Mouse (Mus musculus) stomach, postnatal 0 days (tissue): ENCODE measurements at regions not wholly inside any gene's neighbourhood (a gene's known extent, or its start where the extent isn't known, plus 50 kb on each side); places are given as distances from the start of the nearest gene placed in this dataset.
A peak's percentile ranks its signal among the peaks of the same experiment; 100 is the strongest.

Source experiments
- ATAC-seq: fragments of 200-750 bp; cut with Nextera tagmentation; 2 replicates; pipeline ENCODE4 v1.8.0; 2017; ENCODE audit not compliant: low FRiP score, low TSS enrichment
- DNase-seq: peaks from one replicate; pipeline ENCODE4 v3.0.0-alpha.2; 2016; ENCODE audit warnings: low spot score
- H3K27ac ChIP-seq: fragments of 300-500 bp; sonication (generic); replicated peaks from 2 replicates; pipeline ENCODE4 v1.5.1; 2014; ENCODE audit warnings: mild to moderate bottlenecking, control low read depth
- H3K27me3 ChIP-seq: fragments of 300-500 bp; sonication (generic); 2 replicates; pipeline ENCODE4 v1.6.1; 2014; ENCODE audit warnings: low read length; ENCODE audit not compliant: control insufficient read depth, insufficient read depth
- H3K36me3 ChIP-seq: fragments of 300-500 bp; sonication (generic); 2 replicates; pipeline ENCODE4 v1.6.1; 2014; ENCODE audit warnings: low read length, mixed read lengths; ENCODE audit not compliant: control insufficient read depth, insufficient read depth
- H3K4me1 ChIP-seq: fragments of 300-500 bp; sonication (generic); replicated peaks from 2 replicates; pipeline ENCODE4 v1.6.1; 2014; ENCODE audit warnings: antibody characterized with exemption; ENCODE audit not compliant: control insufficient read depth, insufficient read depth
- H3K4me2 ChIP-seq: fragments of 300-500 bp; sonication (generic); replicated peaks from 2 replicates; pipeline ENCODE4 v1.6.1; 2014; ENCODE audit warnings: low read depth, mild to moderate bottlenecking, control low read depth, moderate library complexity
- H3K4me3 ChIP-seq: fragments of 300-500 bp; sonication (generic); 2 replicates; pipeline ENCODE4 v1.5.1; 2014; ENCODE audit warnings: low read depth, low read length, control low read depth
- H3K9ac ChIP-seq: fragments of 300-500 bp; sonication (generic); 2 replicates; pipeline ENCODE4 v1.6.1; 2014; ENCODE audit warnings: mild to moderate bottlenecking, low read length, control low read depth, mixed read lengths
- H3K9me3 ChIP-seq: fragments of 300-500 bp; sonication (generic); 2 replicates; pipeline ENCODE4 v1.6.1; 2016; ENCODE audit warnings: low read length; ENCODE audit not compliant: control insufficient read depth
- CTCF ChIP-seq: IDR thresholded peaks from 2 replicates; pipeline ENCODE4 v1.5.1; 2016; ENCODE audit warnings: antibody characterized with exemption, low read depth, mild to moderate bottlenecking, moderate library complexity
- EP300 ChIP-seq: optimal IDR thresholded peaks from 2 replicates; pipeline ENCODE3; 2016; ENCODE audit warnings: antibody characterized with exemption
- WGBS: fragments of 180-500 bp; shearing (Covaris S2); extraction: QIAGEN DNeasy Blood & Tissue Kit; methylation state at CpG from one replicate; pipeline ENCODE4 v1.1.7; 2014; 5-methylcytosine and 5-hydroxymethylcytosine counted together

GRCm38 (mm10) chr17:9845451-9846075 is 176.0 kb upstream of the Pabpc6 start:
- DNase-seq (peak; percentile 15), ATAC-seq (no peak)
- Histone ChIP-seq H3K36me3 (no peaks in the 10 kb centered on the region), H3K4me3 (no peak overlapping the region), H3K4me2 (no peak overlapping the region), H3K27me3 (no peaks in the 10 kb centered on the region), H3K27ac (no peak overlapping the region), H3K9me3 (no peaks in the 10 kb centered on the region), H3K9ac (no peak overlapping the region), H3K4me1 (no peaks in the 10 kb centered on the region)
- TF ChIP-seq EP300 (no peak), CTCF (peak; percentile 50)
- 61% methylated on average over 4 of the region's 4 CpGs for WGBS

GRCm38 (mm10) chr17:9841103-9841502 is 171.6 kb upstream of the Pabpc6 start:
- Histone ChIP-seq H3K27ac (no peak overlapping the region), H3K36me3 (no peaks in the 10 kb centered on the region), H3K9ac (no peak overlapping the region), H3K4me3 (no peak overlapping the region), H3K4me1 (no peaks in the 10 kb centered on the region), H3K9me3 (no peaks in the 10 kb centered on the region), H3K27me3 (no peaks in the 10 kb centered on the region), H3K4me2 (no peak overlapping the region)
- no peak for TF ChIP-seq CTCF
- no peak for TF ChIP-seq EP300
- no peak for DNase-seq
- ATAC-seq, result no peak
- WGBS, result 83% methylated on average over 2 of the region's 2 CpGs

GRCm38 (mm10) chr17:9839256-9839655 is 169.7 kb upstream of the Pabpc6 start:
- DNase-seq (no peak), ATAC-seq (no peak)
- Histone ChIP-seq H3K4me2 (no peak overlapping the region), H3K27ac (no peak overlapping the region), H3K4me1 (no peaks in the 10 kb centered on the region), H3K4me3 (no peak overlapping the region), H3K36me3 (no peaks in the 10 kb centered on the region), H3K27me3 (no peaks in the 10 kb centered on the region), H3K9ac (no peak overlapping the region), H3K9me3 (no peaks in the 10 kb centered on the region)
- no peak for TF ChIP-seq CTCF
- TF ChIP-seq EP300, result no peak
- WGBS, result 81% methylated on average over 7 of the region's 7 CpGs

GRCm38 (mm10) chr17:9836995-9837842 is 167.7 kb upstream of the Pabpc6 start:
- Histone ChIP-seq H3K4me1 (no peaks in the 10 kb centered on the region), H3K27me3 (no peaks in the 10 kb centered on the region), H3K36me3 (no peaks in the 10 kb centered on the region), H3K9me3 (no peaks in the 10 kb centered on the region), H3K4me2 (no peak overlapping the region), H3K27ac (no peak overlapping the region), H3K9ac (no peak overlapping the region), H3K4me3 (no peak overlapping the region)
- DNase-seq, result no peak
- 77% methylated on average over 7 of the region's 7 CpGs for WGBS
- no peak for ATAC-seq
- TF ChIP-seq CTCF (no peak), EP300 (no peak)

- no peak overlapping the region for H3K9ac ChIP-seq
- DNase-seq (no peak), ATAC-seq (no peak)
- WGBS, result 75% methylated on average over 5 of the region's 5 CpGs
- no peak for TF ChIP-seq EP300
- H3K4me3 ChIP-seq, result no peak overlapping the region
- H3K4me2 ChIP-seq, result no peak overlapping the region
- no peaks in the 10 kb centered on the region for H3K27me3 ChIP-seq
- H3K27ac ChIP-seq, result no peak overlapping the region
- no peaks in the 10 kb centered on the region for H3K36me3 ChIP-seq
- no peaks in the 10 kb centered on the region for H3K4me1 ChIP-seq
- H3K9me3 ChIP-seq, result no peaks in the 10 kb centered on the region
Observed at GRCm38 (mm10) chr17:9829895-9830294, 160.4 kb upstream of the Pabpc6 start.

- H3K4me3 ChIP-seq, result no peak overlapping the region
- H3K4me1 ChIP-seq, result no peaks in the 10 kb centered on the region
- H3K36me3 ChIP-seq, result no peaks in the 10 kb centered on the region
- no peak overlapping the region for H3K9ac ChIP-seq
- no peaks in the 10 kb centered on the region for H3K27me3 ChIP-seq
- H3K9me3 ChIP-seq, result no peaks in the 10 kb centered on the region
- TF ChIP-seq CTCF (no peak), EP300 (no peak)
- DNase-seq, result no peak
- H3K27ac ChIP-seq, result no peak overlapping the region
- no peak for ATAC-seq
- H3K4me2 ChIP-seq, result no peak overlapping the region
- WGBS, result 67% methylated on average over 4 of the region's 4 CpGs
Observed at GRCm38 (mm10) chr17:9821358-9821757, 151.8 kb upstream of the Pabpc6 start.
